Mouse (Mus musculus) neural tube, embryonic 12.5 days (tissue): ENCODE data around the gene Gm5737. TPM values are rescaled to one million over a fixed set of nuclear protein-coding genes. Genes with fewer than 3 reads are reported as not detected.

Experiments
- ATAC-seq: fragments of 200-750 bp; cut with Nextera tagmentation; 2 replicates; pipeline ENCODE4 v1.8.0; 2017; ENCODE audit warnings: low read depth, mild to moderate bottlenecking, moderate TSS enrichment, moderate library complexity; ENCODE audit not compliant: low FRiP score
- H3K27ac ChIP-seq: fragments of 300-500 bp; sonication (generic); 2 replicates; pipeline ENCODE4 v1.5.1; 2016
- H3K27me3 ChIP-seq: fragments of 300-500 bp; sonication (generic); replicated peaks from 2 replicates; pipeline ENCODE4 v1.6.1; 2016; ENCODE audit warnings: mild to moderate bottlenecking
- H3K36me3 ChIP-seq: fragments of 300-500 bp; sonication (generic); 2 replicates; pipeline ENCODE4 v1.6.1; 2016; ENCODE audit warnings: mild to moderate bottlenecking
- H3K4me1 ChIP-seq: fragments of 300-500 bp; sonication (generic); 2 replicates; pipeline ENCODE4 v1.6.1; 2016
- H3K4me2 ChIP-seq: fragments of 300-500 bp; sonication (generic); replicated peaks from 2 replicates; pipeline ENCODE4 v1.6.1; 2016; ENCODE audit warnings: mild to moderate bottlenecking
- H3K4me3 ChIP-seq: fragments of 300-500 bp; sonication (generic); 2 replicates; pipeline ENCODE4 v1.5.1; 2016
- H3K9ac ChIP-seq: fragments of 300-500 bp; sonication (generic); 2 replicates; pipeline ENCODE4 v1.6.1; 2016; ENCODE audit warnings: mild to moderate bottlenecking
- H3K9me3 ChIP-seq: fragments of 300-500 bp; sonication (generic); 2 replicates; pipeline ENCODE4 v1.6.1; 2016; ENCODE audit warnings: mild to moderate bottlenecking
- WGBS: fragments of 180-500 bp; shearing (Covaris S2); methylation state at CpG from one replicate; pipeline ENCODE4 v1.1.7; 2016; 5-methylcytosine and 5-hydroxymethylcytosine counted together
- polyA plus RNA-seq: library from polyadenylated mRNA; unstranded; fragments of >200 nt; fragmentation: Nextera tagmentation; extraction: Ambion mirVana; gene quantifications from 2 replicates; pipeline ENCODE4 v1.2.1, GENCODE M21; 2016

Gene Gm5737
- polyA plus RNA-seq, 1 experiment from 2014 or later: not detected

GRCm38 (mm10) chr7:120830431-120831381, 18.5 kb downstream of the Gm5737 start:
- H3K27ac ChIP-seq: no peak overlapping the region
- peaks cover 21% of the 10 kb centered on the region for H3K27me3 ChIP-seq
- ATAC-seq: no peak

GRCm38 (mm10) chr7:120834426-120834825, 22.3 kb downstream of the Gm5737 start:
- H3K4me3 ChIP-seq: peak overlapping the region; percentile 55
- 51% methylated on average over 6 of the region's 6 CpGs for WGBS

More at GRCm38 (mm10) chr7:120830431-120831381, 18.5 kb downstream of the Gm5737 start:
- peak overlapping the region; percentile 96 for H3K4me2 ChIP-seq
- WGBS: 2% methylated on average over 46 of the region's 46 CpGs
- H3K4me3 ChIP-seq: peak overlapping the region; percentile 53
- no peaks in the 10 kb centered on the region for H3K9me3 ChIP-seq
- peak overlapping the region; percentile 35; the same call in 1 of the 2 replicates for H3K9ac ChIP-seq
- peaks cover 12% of the 10 kb centered on the region; the same call in 1 of the 2 replicates for H3K4me1 ChIP-seq
- no peaks in the 10 kb centered on the region for H3K36me3 ChIP-seq

GRCm38 (mm10) chr7:120834863-120835372, 22.8 kb downstream of the Gm5737 start:
- WGBS: 18% methylated on average over 14 of the region's 14 CpGs
- Histone ChIP-seq H3K4me2 (peak overlapping the region; percentile 51), H3K4me1 (peaks cover 15% of the 10 kb centered on the region; the same call in 1 of the 2 replicates), H3K36me3 (no peaks in the 10 kb centered on the region), H3K27me3 (peaks cover 18% of the 10 kb centered on the region), H3K4me3 (peak overlapping the region; percentile 55), H3K27ac (no peak overlapping the region), H3K9ac (0 out of 2 replicates have a peak overlapping the region, but pooled peaks have one; percentile 10), H3K9me3 (no peaks in the 10 kb centered on the region)
- peak; percentile 85 for ATAC-seq

More at GRCm38 (mm10) chr7:120834426-120834825, 22.3 kb downstream of the Gm5737 start:
- no peak for ATAC-seq
- Histone ChIP-seq H3K27ac (no peak overlapping the region), H3K4me2 (peak overlapping the region; percentile 51), H3K36me3 (no peaks in the 10 kb centered on the region), H3K4me1 (peaks cover 15% of the 10 kb centered on the region; the same call in 1 of the 2 replicates), H3K9ac (no peak overlapping the region), H3K27me3 (peaks cover 21% of the 10 kb centered on the region), H3K9me3 (no peaks in the 10 kb centered on the region)

- Histone ChIP-seq H3K9ac (peak overlapping the region; percentile 54), H3K9me3 (no peaks in the 10 kb centered on the region), H3K36me3 (no peaks in the 10 kb centered on the region), H3K4me3 (peak overlapping the region; percentile 55), H3K27ac (no peak overlapping the region), H3K4me2 (peak overlapping the region; percentile 51), H3K27me3 (peaks cover 12% of the 10 kb centered on the region), H3K4me1 (peaks cover 10% of the 10 kb centered on the region; the same call in 1 of the 2 replicates)
- WGBS: 1% methylated on average over 41 of the region's 41 CpGs
- peak; percentile 92 for ATAC-seq
Observed at GRCm38 (mm10) chr7:120835449-120836359, 23.5 kb downstream of the Gm5737 start.

- H3K27ac ChIP-seq: no peak overlapping the region
- ATAC-seq: no peak
- H3K4me2 ChIP-seq: peak overlapping the region; percentile 51
Observed at GRCm38 (mm10) chr7:120836361-120836760, 24.2 kb downstream of the Gm5737 start.

GRCm38 (mm10) chr7:120838436-120839160, 26.4 kb downstream of the Gm5737 start:
- H3K9ac ChIP-seq: no peak overlapping the region
- no peaks in the 10 kb centered on the region for H3K9me3 ChIP-seq
- ATAC-seq: no peak
- H3K4me1 ChIP-seq: peaks cover 8% of the 10 kb centered on the region; the same call in 1 of the 2 replicates
- no peak overlapping the region for H3K4me2 ChIP-seq
- WGBS: 54% methylated on average over 5 of the region's 5 CpGs
- no peaks in the 10 kb centered on the region for H3K36me3 ChIP-seq
- H3K4me3 ChIP-seq: no peak overlapping the region
- H3K27ac ChIP-seq: no peak overlapping the region
- H3K27me3 ChIP-seq: no peaks in the 10 kb centered on the region

More at GRCm38 (mm10) chr7:120836361-120836760, 24.2 kb downstream of the Gm5737 start:
- no peaks in the 10 kb centered on the region for H3K9me3 ChIP-seq
- WGBS: 4% methylated on average over 12 of the region's 12 CpGs
- H3K36me3 ChIP-seq: no peaks in the 10 kb centered on the region
- H3K4me1 ChIP-seq: 0 out of 2 replicates have a peak, but pooled peaks cover 4% of the 10 kb centered on the region
- 0 out of 2 replicates have a peak overlapping the region, but pooled peaks have one; percentile 35 for H3K9ac ChIP-seq
- peak overlapping the region; percentile 55 for H3K4me3 ChIP-seq
- H3K27me3 ChIP-seq: peaks cover 10% of the 10 kb centered on the region

- Histone ChIP-seq H3K36me3 (no peaks in the 10 kb centered on the region), H3K4me3 (no peak overlapping the region), H3K4me2 (no peak overlapping the region), H3K27ac (no peak overlapping the region), H3K4me1 (peaks cover 20% of the 10 kb centered on the region; the same call in 1 of the 2 replicates), H3K9me3 (no peaks in the 10 kb centered on the region), H3K9ac (no peak overlapping the region), H3K27me3 (no peaks in the 10 kb centered on the region)
- 65% methylated on average over 2 of the region's 2 CpGs for WGBS
- no peak for ATAC-seq
Observed at GRCm38 (mm10) chr7:120839786-120840185, 27.6 kb downstream of the Gm5737 start.

- no peaks in the 10 kb centered on the region; the same call in 1 of the 2 replicates for H3K27me3 ChIP-seq
- peak within 1 kb of the TSS; percentile 86 for H3K27ac ChIP-seq
- H3K4me1 ChIP-seq: peaks cover 17% of the 10 kb centered on the region; the same call in 1 of the 2 replicates
- 3% methylated on average over 35 of the region's 35 CpGs for WGBS
- H3K36me3 ChIP-seq: no peaks in the 10 kb centered on the region
- peak; percentile 88 for ATAC-seq
- peak within 1 kb of the TSS; percentile 62 for H3K4me3 ChIP-seq
- H3K4me2 ChIP-seq: peak within 1 kb of the TSS; percentile 83
- peak within 1 kb of the TSS; percentile 83 for H3K9ac ChIP-seq
- H3K9me3 ChIP-seq: no peaks in the 10 kb centered on the region
Observed at GRCm38 (mm10) chr7:120842345-120843036, 30.3 kb downstream of the Gm5737 start, which contains the start of gene Eef2k. Eef2k (plus strand) TSS chr7:120842831.

- Histone ChIP-seq H3K27ac (peak overlapping the region; percentile 86), H3K27me3 (no peaks in the 10 kb centered on the region; the same call in 1 of the 2 replicates), H3K4me3 (peak overlapping the region; percentile 62), H3K9me3 (no peaks in the 10 kb centered on the region), H3K4me2 (peak overlapping the region; percentile 83), H3K4me1 (peaks cover 17% of the 10 kb centered on the region; the same call in 1 of the 2 replicates), H3K36me3 (no peaks in the 10 kb centered on the region; the same call in 1 of the 2 replicates), H3K9ac (peak overlapping the region; percentile 83)
- ATAC-seq: peak; percentile 80
- WGBS: under 1% methylated on average over 40 of the region's 40 CpGs
Observed at GRCm38 (mm10) chr7:120843037-120843621, 31.0 kb downstream of the Gm5737 start.

GRCm38 (mm10) chr7:120843852-120844435, 31.8 kb downstream of the Gm5737 start:
- H3K9me3 ChIP-seq: no peaks in the 10 kb centered on the region
- peak; percentile 15 for ATAC-seq
- H3K4me3 ChIP-seq: peak overlapping the region; percentile 62
- H3K27me3 ChIP-seq: no peaks in the 10 kb centered on the region; the same call in 1 of the 2 replicates
- H3K36me3 ChIP-seq: no peaks in the 10 kb centered on the region; the same call in 1 of the 2 replicates
- WGBS: 2% methylated on average over 16 of the region's 16 CpGs
- H3K4me2 ChIP-seq: peak overlapping the region; percentile 83
- H3K27ac ChIP-seq: no peak overlapping the region
- H3K4me1 ChIP-seq: peaks cover 17% of the 10 kb centered on the region; the same call in 1 of the 2 replicates
- H3K9ac ChIP-seq: peak overlapping the region; percentile 83
